Mouse (Mus musculus): ENCODE data around the gene Setd7. TPM values are rescaled to one million over a fixed set of nuclear protein-coding genes. Genes with fewer than 3 reads are reported as not detected.

Gene Setd7
- total and polyA plus RNA-seq, 3 experiments: 8.7 to 67.1 (median 26.0) TPM

- Histone ChIP-seq H3K4me3 (ENCODE audit: low read depth, low read length) (no peak overlapping the region), H3K4me1 (ENCODE audit: insufficient read depth, low read depth, low read length) (peaks cover 14% of the 10 kb centered on the region), H3K36me3 (replicated peaks) (no peaks in the 10 kb centered on the region), H3K9me3 (replicated peaks) (no peaks in the 10 kb centered on the region), H3K27me3 (ENCODE audit: insufficient read depth, low read length) (peaks cover 12% of the 10 kb centered on the region)
- TF ChIP-seq TAL1 (conservative IDR thresholded peaks at IDR 0.05; ENCODE audit: low read depth, low read length): no peak
- TF ChIP-seq CTCF (IDR thresholded peaks at IDR 0.05; ENCODE audit: low read depth, low read length): no peak
- no peak for TF ChIP-seq GATA1 (IDR thresholded peaks at IDR 0.05; ENCODE audit: borderline replicate concordance, low read length)
- no peak for TF ChIP-seq POLR2AphosphoS5 (IDR thresholded peaks at IDR 0.05; ENCODE audit: insufficient replicate concordance, low read depth, low read length)
- TF ChIP-seq GATA2 (IDR thresholded peaks at IDR 0.05; ENCODE audit: borderline replicate concordance, low read depth, low read length): no peak
- DNase-seq (ENCODE audit: low spot score): no peak
- peak; percentile 47; the same call in 1 of the 2 replicates for ATAC-seq (ENCODE audit: extremely low read depth, insufficient number of reproducible peaks, low FRiP score, poor library complexity, severe bottlenecking)
Measured at GRCm38 (mm10) chr3:51577816-51578749, 17.4 kb upstream of the Setd7 start.

- no peak for ATAC-seq (ENCODE audit: extremely low read depth, insufficient number of reproducible peaks, low FRiP score, poor library complexity, severe bottlenecking)
- TF ChIP-seq CTCF (IDR thresholded peaks at IDR 0.05; ENCODE audit: low read depth, low read length) (no peak), TAL1 (conservative IDR thresholded peaks at IDR 0.05; ENCODE audit: low read depth, low read length) (no peak), POLR2AphosphoS5 (IDR thresholded peaks at IDR 0.05; ENCODE audit: insufficient replicate concordance, low read depth, low read length) (no peak), GATA2 (IDR thresholded peaks at IDR 0.05; ENCODE audit: borderline replicate concordance, low read depth, low read length) (no peak), GATA1 (IDR thresholded peaks at IDR 0.05; ENCODE audit: borderline replicate concordance, low read length) (no peak)
Measured at GRCm38 (mm10) chr3:51577359-51577758, 16.7 kb upstream of the Setd7 start.

GRCm38 (mm10) chr3:51573915-51574314, 13.2 kb upstream of the Setd7 start:
- TF ChIP-seq POLR2AphosphoS5 (IDR thresholded peaks at IDR 0.05; ENCODE audit: insufficient replicate concordance, low read depth, low read length) (no peak), GATA1 (IDR thresholded peaks at IDR 0.05; ENCODE audit: borderline replicate concordance, low read length) (no peak), GATA2 (IDR thresholded peaks at IDR 0.05; ENCODE audit: borderline replicate concordance, low read depth, low read length) (no peak)
- no peaks in the 10 kb centered on the region for H3K36me3 ChIP-seq (replicated peaks)
- ATAC-seq (ENCODE audit: extremely low read depth, insufficient number of reproducible peaks, low FRiP score, poor library complexity, severe bottlenecking) (no peak), DNase-seq (ENCODE audit: low spot score) (no peak)
- H3K4me3 ChIP-seq (ENCODE audit: low read depth, low read length): no peak overlapping the region
- H3K9me3 ChIP-seq (replicated peaks): no peaks in the 10 kb centered on the region
- H3K4me1 ChIP-seq (ENCODE audit: insufficient read depth, low read depth, low read length): peaks cover 14% of the 10 kb centered on the region
- peaks cover 15% of the 10 kb centered on the region for H3K27me3 ChIP-seq (ENCODE audit: insufficient read depth, low read length)

More at GRCm38 (mm10) chr3:51577359-51577758, 16.7 kb upstream of the Setd7 start:
- Histone ChIP-seq H3K27me3 (ENCODE audit: insufficient read depth, low read length) (peaks cover 12% of the 10 kb centered on the region), H3K4me1 (ENCODE audit: insufficient read depth, low read depth, low read length) (peaks cover 14% of the 10 kb centered on the region), H3K4me3 (ENCODE audit: low read depth, low read length) (no peak overlapping the region), H3K36me3 (replicated peaks) (no peaks in the 10 kb centered on the region), H3K9me3 (replicated peaks) (no peaks in the 10 kb centered on the region)
- DNase-seq (ENCODE audit: low spot score): no peak

- H3K4me1 ChIP-seq (ENCODE audit: insufficient read depth, low read depth, low read length): no peaks in the 10 kb centered on the region
- ATAC-seq (ENCODE audit: extremely low read depth, insufficient number of reproducible peaks, low FRiP score, poor library complexity, severe bottlenecking) (no peak), DNase-seq (ENCODE audit: low spot score) (no peak)
- TF ChIP-seq TAL1 (conservative IDR thresholded peaks at IDR 0.05; ENCODE audit: low read depth, low read length) (no peak), CTCF (IDR thresholded peaks at IDR 0.05; ENCODE audit: low read depth, low read length) (no peak), GATA1 (IDR thresholded peaks at IDR 0.05; ENCODE audit: borderline replicate concordance, low read length) (no peak), GATA2 (IDR thresholded peaks at IDR 0.05; ENCODE audit: borderline replicate concordance, low read depth, low read length) (no peak), POLR2AphosphoS5 (IDR thresholded peaks at IDR 0.05; ENCODE audit: insufficient replicate concordance, low read depth, low read length) (no peak)
- peaks cover 17% of the 10 kb centered on the region for H3K27me3 ChIP-seq (ENCODE audit: insufficient read depth, low read length)
- H3K36me3 ChIP-seq (replicated peaks): no peaks in the 10 kb centered on the region
- no peak overlapping the region for H3K4me3 ChIP-seq (ENCODE audit: low read depth, low read length)
- H3K9me3 ChIP-seq (replicated peaks): no peaks in the 10 kb centered on the region
Measured at GRCm38 (mm10) chr3:51570200-51570599, 9.5 kb upstream of the Setd7 start.

- ATAC-seq (ENCODE audit: extremely low read depth, insufficient number of reproducible peaks, low FRiP score, poor library complexity, severe bottlenecking) (no peak), DNase-seq (ENCODE audit: low spot score) (no peak)
- H3K9me3 ChIP-seq (replicated peaks): no peaks in the 10 kb centered on the region
- H3K36me3 ChIP-seq (replicated peaks): peaks cover 11% of the 10 kb centered on the region
- TF ChIP-seq GATA1 (IDR thresholded peaks at IDR 0.05; ENCODE audit: borderline replicate concordance, low read length): no peak
- no peak for TF ChIP-seq CTCF (IDR thresholded peaks at IDR 0.05; ENCODE audit: low read depth, low read length)
- no peak for TF ChIP-seq GATA2 (IDR thresholded peaks at IDR 0.05; ENCODE audit: borderline replicate concordance, low read depth, low read length)
- TF ChIP-seq POLR2AphosphoS5 (IDR thresholded peaks at IDR 0.05; ENCODE audit: insufficient replicate concordance, low read depth, low read length): no peak
- TF ChIP-seq TAL1 (conservative IDR thresholded peaks at IDR 0.05; ENCODE audit: low read depth, low read length): no peak
- H3K4me1 ChIP-seq (ENCODE audit: insufficient read depth, low read depth, low read length): peaks cover 35% of the 10 kb centered on the region
- H3K27me3 ChIP-seq (ENCODE audit: insufficient read depth, low read length): no peaks in the 10 kb centered on the region
- no peak overlapping the region for H3K4me3 ChIP-seq (ENCODE audit: low read depth, low read length)
Measured at GRCm38 (mm10) chr3:51561993-51562385, 1.3 kb upstream of the Setd7 start.

Measured in G1E (cell line).